ENCODE assay signal across 19 mouse cellular contexts in genomic region chr14:64572756-64573155, GRCm38 (mm10).
DNase-seq lines count a peak whose midpoint lies in the region; ATAC-seq and TF ChIP-seq lines count a peak whose summit lies in the region.
"Had no signal": no experiment of that assay in that cellular context is flagged by ENCODE, and none has a peak within 500 bp of the region (broad histone marks: within the 10 kb centered on the region; RNA-seq: fewer than 3 reads in every experiment).

No protein-coding gene starts in this region.

- intact Hi-C loops in gastrocnemius, postnatal 36 days (cut with DNase I), result no loop called here

- peak overlapping the region; percentile 65 for H3K27ac ChIP-seq in layer of hippocampus, adult 2 months
- 0 out of 2 replicates have a peak overlapping the region, but pooled peaks have one; percentile 8 for H3K27ac ChIP-seq in midbrain, embryonic 16.5 days (ENCODE audit: low read length)
- H3K27ac ChIP-seq in midbrain, postnatal 0 days (ENCODE audit: low read depth, low read length), result no peak overlapping the region
- peak overlapping the region; percentile 91 for H3K27ac ChIP-seq in hindbrain, embryonic 15.5 days (replicated peaks)
- H3K27ac ChIP-seq in neural tube, embryonic 15.5 days (replicated peaks), result peak overlapping the region; percentile 92
- H3K27ac ChIP-seq: embryonic facial prominence, embryonic 12.5 days; intestine, embryonic 15.5 days had no signal

- no peak overlapping the region for H3K9ac ChIP-seq in midbrain, embryonic 16.5 days (ENCODE audit: low read depth, low read length)
- no peak overlapping the region for H3K9ac ChIP-seq in midbrain, postnatal 0 days (replicated peaks; ENCODE audit: low read length, poor library complexity, severe bottlenecking)
- no peak overlapping the region for H3K9ac ChIP-seq in hindbrain, embryonic 15.5 days
- no peak overlapping the region for H3K9ac ChIP-seq in neural tube, embryonic 15.5 days (replicated peaks)
- H3K9ac ChIP-seq: embryonic facial prominence, embryonic 12.5 days; heart, embryonic 12.5 days; intestine, embryonic 15.5 days had no signal

- 64% methylated on average over 2 of the region's 2 CpGs for WGBS in midbrain, embryonic 16.5 days
- 56% methylated on average over 2 of the region's 2 CpGs for WGBS in midbrain, postnatal 0 days
- 71% methylated on average over 2 of the region's 2 CpGs for WGBS in hindbrain, embryonic 15.5 days
- 54% methylated on average over 2 of the region's 2 CpGs for WGBS in neural tube, embryonic 15.5 days

- H3K9me3 ChIP-seq in midbrain, embryonic 16.5 days (replicated peaks; ENCODE audit: control insufficient read depth, low read length, poor library complexity, severe bottlenecking), result no peaks in the 10 kb centered on the region
- no peaks in the 10 kb centered on the region for H3K9me3 ChIP-seq in midbrain, postnatal 0 days (ENCODE audit: low read length)
- H3K9me3 ChIP-seq in hindbrain, embryonic 15.5 days, result no peaks in the 10 kb centered on the region
- H3K9me3 ChIP-seq in neural tube, embryonic 15.5 days (replicated peaks), result no peaks in the 10 kb centered on the region
- H3K9me3 ChIP-seq: embryonic facial prominence, embryonic 12.5 days; G1E; heart, embryonic 12.5 days; intestine, embryonic 15.5 days had no signal

- no peak for ATAC-seq in midbrain, embryonic 16.5 days
- ATAC-seq in midbrain, postnatal 0 days (ENCODE audit: low FRiP score), result no peak
- no peak for ATAC-seq in hindbrain, embryonic 15.5 days (ENCODE audit: low FRiP score, low read depth)
- ATAC-seq in neural tube, embryonic 15.5 days (ENCODE audit: low FRiP score), result no peak
- ATAC-seq: CD4-positive, CD25-positive, alpha-beta regulatory T cell, adult 4 months; forebrain, embryonic 16.5 days; intestine, embryonic 15.5 days had no signal

- no peak overlapping the region for H3K4me3 ChIP-seq in layer of hippocampus, adult 2 months
- H3K4me3 ChIP-seq in midbrain, embryonic 16.5 days (ENCODE audit: low read depth, low read length), result no peak overlapping the region
- H3K4me3 ChIP-seq in midbrain, postnatal 0 days (ENCODE audit: low read depth, low read length), result no peak overlapping the region
- no peak overlapping the region for H3K4me3 ChIP-seq in hindbrain, embryonic 15.5 days
- no peak overlapping the region for H3K4me3 ChIP-seq in neural tube, embryonic 15.5 days (replicated peaks)
- H3K4me3 ChIP-seq: embryonic facial prominence, embryonic 12.5 days; heart, embryonic 12.5 days; intestine, embryonic 15.5 days had no signal

- H3K4me1 ChIP-seq in midbrain, embryonic 16.5 days (ENCODE audit: control insufficient read depth, insufficient read depth, low read length), result peaks cover 17% of the 10 kb centered on the region
- H3K4me1 ChIP-seq in midbrain, postnatal 0 days (ENCODE audit: insufficient read depth, low read length), result no peaks in the 10 kb centered on the region
- peaks cover 27% of the 10 kb centered on the region for H3K4me1 ChIP-seq in hindbrain, embryonic 15.5 days (replicated peaks)
- peaks cover 28% of the 10 kb centered on the region for H3K4me1 ChIP-seq in neural tube, embryonic 15.5 days
- H3K4me1 ChIP-seq: embryonic facial prominence, embryonic 12.5 days; intestine, embryonic 15.5 days had no signal

- H3K27me3 ChIP-seq in midbrain, embryonic 16.5 days (ENCODE audit: control insufficient read depth, insufficient read depth, low read depth, low read length), result no peaks in the 10 kb centered on the region
- H3K27me3 ChIP-seq in midbrain, postnatal 0 days (ENCODE audit: insufficient read depth, low read length), result no peaks in the 10 kb centered on the region
- H3K27me3 ChIP-seq in hindbrain, embryonic 15.5 days, result no peaks in the 10 kb centered on the region
- no peaks in the 10 kb centered on the region for H3K27me3 ChIP-seq in neural tube, embryonic 15.5 days (replicated peaks)
- H3K27me3 ChIP-seq: intestine, embryonic 15.5 days had no signal

- no peak for TF ChIP-seq CTCF in layer of hippocampus, adult 2 months (conservative IDR thresholded peaks at IDR 0.05)
- TF ChIP-seq CTCF in midbrain, postnatal 0 days (IDR thresholded peaks at IDR 0.05), result no peak

- no peak overlapping the region for H3K4me2 ChIP-seq in midbrain, embryonic 16.5 days (ENCODE audit: low read length)
- H3K4me2 ChIP-seq in midbrain, postnatal 0 days (ENCODE audit: low read depth, low read length, poor library complexity, severe bottlenecking), result no peak overlapping the region
- no peak overlapping the region for H3K4me2 ChIP-seq in hindbrain, embryonic 15.5 days
- no peak overlapping the region; the same call in 1 of the 2 replicates for H3K4me2 ChIP-seq in neural tube, embryonic 15.5 days
- H3K4me2 ChIP-seq: embryonic facial prominence, embryonic 12.5 days; heart, embryonic 12.5 days; intestine, embryonic 15.5 days had no signal

- no peak for DNase-seq in layer of hippocampus, adult 2 months (ENCODE audit: low spot score in 2 of 2)
- no peak for DNase-seq in layer of hippocampus, postnatal 36 days
- no peak for DNase-seq in midbrain, postnatal 0 days (ENCODE audit: low spot score)
- DNase-seq in gastrocnemius, postnatal 36 days, result no peak
- DNase-seq: adrenal gland, postnatal 10 days; B cell, adult 2 months; cerebellum, adult 11 months; cerebellum, adult 8-10 months; cerebellum, postnatal 25 days; gastrocnemius, postnatal 10 days had no signal

- no peaks in the 10 kb centered on the region for H3K36me3 ChIP-seq in midbrain, embryonic 16.5 days (ENCODE audit: control insufficient read depth, insufficient read depth, low read length)
- H3K36me3 ChIP-seq in midbrain, postnatal 0 days (ENCODE audit: insufficient read depth, low read length), result no peaks in the 10 kb centered on the region
- H3K36me3 ChIP-seq in hindbrain, embryonic 15.5 days, result no peaks in the 10 kb centered on the region
- no peaks in the 10 kb centered on the region for H3K36me3 ChIP-seq in neural tube, embryonic 15.5 days
- H3K36me3 ChIP-seq: embryonic facial prominence, embryonic 12.5 days; G1E; heart, embryonic 12.5 days; intestine, embryonic 15.5 days had no signal
